Mouse (Mus musculus): ENCODE measurements around the gene Arhgef7.

Arhgef7 gene

DNA sequence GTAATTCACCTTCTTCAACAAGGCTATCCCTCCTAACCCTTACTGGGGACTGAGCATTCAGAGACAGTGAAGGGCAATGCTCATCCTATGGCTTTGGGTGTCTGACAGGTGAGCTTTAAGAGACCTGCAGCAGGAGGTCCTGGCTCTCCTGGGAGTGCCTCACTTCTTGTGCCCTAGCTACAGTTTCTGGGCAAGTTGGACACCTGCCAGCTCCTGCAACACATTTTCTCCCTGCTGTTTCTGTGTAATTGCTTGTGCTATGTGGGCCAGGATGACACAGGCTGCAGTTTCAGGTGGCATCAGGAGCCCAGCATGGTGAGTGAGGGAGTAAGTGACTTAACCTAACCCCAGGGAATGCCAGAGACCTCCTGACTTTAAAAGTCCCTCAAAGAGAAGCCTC lies 67.4 kb downstream of the Arhgef7 start:
- in situ Hi-C loops (cut with MboI, MseI), result no loop called here

DNA sequence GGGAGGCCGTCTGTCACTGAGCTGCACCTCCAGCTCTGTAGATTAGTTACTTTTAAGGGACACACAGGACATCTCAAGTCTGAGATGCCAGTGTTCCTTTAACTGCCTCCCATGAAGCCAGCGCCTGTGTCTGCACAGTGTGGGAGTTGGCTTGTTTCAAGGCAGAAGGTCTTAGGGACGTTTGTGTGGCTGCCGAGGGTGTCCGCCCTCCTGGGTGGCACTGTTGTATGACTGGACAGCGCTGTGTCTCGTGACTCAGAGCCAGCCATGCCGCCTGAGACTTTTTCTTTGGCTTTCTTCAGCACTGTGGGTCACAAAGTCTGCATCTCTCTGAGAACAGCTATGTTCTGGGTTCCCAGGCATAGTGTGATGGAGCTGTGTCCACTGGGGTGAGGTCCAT lies 69.6 kb downstream of the Arhgef7 start:
- in situ Hi-C loops (cut with MboI, MseI), result no loop called here

DNA sequence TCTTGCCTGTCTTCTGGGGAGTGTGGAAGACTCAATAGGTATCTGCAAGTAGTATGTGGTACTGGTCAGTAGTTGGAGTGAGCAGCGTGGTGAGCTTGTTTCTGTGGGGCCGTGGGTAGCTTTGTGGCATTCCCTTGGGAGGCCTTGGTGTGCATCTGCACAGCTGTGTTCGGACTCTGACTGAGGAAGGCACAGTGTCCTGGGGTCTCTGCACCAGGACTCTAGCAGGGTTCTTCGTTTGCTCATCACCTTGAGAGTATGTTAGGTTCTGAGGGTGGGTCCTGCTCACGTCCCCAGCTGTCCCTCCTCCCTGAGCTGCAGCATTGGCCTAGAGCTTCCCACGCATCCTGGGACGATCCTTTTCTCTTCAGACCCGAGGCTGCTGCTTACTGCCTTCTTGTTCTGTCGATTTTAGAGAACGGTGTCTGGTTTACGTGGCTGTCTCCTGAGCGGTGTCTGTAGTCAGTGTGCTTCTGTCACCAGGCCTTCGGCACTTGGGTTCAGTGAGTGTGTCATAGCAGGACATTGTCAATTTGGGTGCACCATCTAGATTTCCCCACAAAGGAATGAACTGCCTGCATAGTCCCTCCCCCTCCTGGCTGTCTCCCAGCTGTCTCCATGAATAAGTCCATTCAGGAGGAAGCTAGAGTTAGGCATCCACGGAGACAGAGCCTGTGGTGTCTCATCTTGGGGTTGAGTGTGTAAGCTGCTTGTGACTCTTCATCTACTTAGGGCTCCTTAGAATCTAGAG lies 70.4 kb downstream of the Arhgef7 start:
- in situ Hi-C loops (cut with MboI, MseI), result no loop called here

DNA sequence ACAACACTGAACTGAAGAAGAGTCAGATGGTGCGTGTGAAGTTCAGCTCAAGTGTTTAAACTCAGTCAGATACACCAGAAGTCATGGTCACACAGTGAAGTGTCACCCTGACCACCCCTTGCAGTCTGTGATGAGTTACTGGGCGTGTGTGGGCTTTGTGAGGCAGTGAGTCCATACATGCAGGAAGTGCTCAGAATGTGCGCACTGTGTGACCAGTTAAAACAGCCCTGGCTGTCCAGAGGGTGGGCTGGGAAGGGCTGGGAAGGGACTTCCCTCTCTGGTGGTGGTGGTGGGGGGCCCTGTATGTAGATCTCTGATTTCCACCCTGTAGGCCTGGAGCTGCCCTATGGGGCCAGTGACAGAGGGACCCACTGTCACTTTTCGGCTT lies 71.0 kb downstream of the Arhgef7 start:
- in situ Hi-C loops (cut with MboI, MseI), result no loop called here

DNA sequence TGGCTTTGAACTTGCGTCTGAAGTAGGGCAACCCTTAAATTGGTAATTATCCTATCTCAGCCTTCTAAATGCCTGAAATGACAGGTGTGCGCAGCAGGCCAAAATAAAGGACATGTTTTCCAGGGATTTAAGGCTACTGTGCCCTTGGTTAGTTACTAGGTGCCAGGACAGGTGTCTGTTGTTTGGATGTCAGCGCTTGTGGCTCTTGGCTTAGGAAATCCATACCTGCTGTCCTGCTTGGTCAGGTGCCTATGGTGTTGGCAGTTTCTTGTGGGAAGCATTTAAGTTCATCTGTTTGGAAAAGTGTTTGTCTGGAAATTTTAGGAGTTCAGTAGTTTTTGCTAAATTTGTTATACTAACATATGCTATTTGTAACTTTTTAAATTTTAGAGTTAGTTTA lies 71.6 kb downstream of the Arhgef7 start:
- in situ Hi-C loops (cut with MboI, MseI), result no loop called here

DNA sequence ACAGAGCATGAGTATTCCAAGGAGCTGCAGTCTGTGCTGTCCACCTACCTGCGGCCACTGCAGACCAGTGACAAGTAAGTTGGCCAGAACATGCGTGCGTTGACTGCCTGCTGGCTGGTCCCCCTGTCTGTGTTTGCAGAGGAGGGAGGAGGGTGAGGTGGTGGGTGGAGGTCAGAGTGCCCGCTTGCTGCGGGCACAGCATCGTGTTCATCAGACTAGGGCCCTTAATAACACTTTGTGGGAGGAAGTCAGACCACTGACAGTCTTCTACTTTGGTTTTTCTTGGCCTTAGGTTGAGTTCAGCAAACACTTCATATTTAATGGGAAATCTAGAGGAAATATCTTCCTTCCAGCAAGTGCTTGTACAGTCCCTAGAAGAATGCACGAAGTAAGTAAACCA lies 73.0 kb downstream of the Arhgef7 start:
- in situ Hi-C loops (cut with MboI, MseI), result no loop called here

DNA sequence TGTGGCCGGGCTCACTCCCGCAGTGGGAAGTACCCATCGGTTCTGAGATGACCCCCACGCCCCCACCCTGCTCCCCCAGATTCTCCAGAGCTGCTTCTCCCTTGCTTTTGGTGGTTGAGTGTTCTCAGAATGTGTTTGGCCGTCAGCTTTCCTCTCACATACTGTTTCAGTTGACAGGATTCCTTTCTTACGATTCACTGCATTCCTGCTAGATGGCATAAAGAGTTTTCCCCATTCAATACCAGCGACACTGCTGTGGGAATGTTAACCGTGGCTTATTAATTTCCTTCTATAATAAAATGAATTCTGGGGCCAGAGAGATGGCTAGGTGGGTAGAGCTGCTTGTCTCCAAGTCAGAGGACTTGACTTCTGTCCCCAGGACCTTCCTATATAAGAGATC lies 74.0 kb downstream of the Arhgef7 start:
- in situ Hi-C loops (cut with MboI, MseI), result no loop called here

DNA sequence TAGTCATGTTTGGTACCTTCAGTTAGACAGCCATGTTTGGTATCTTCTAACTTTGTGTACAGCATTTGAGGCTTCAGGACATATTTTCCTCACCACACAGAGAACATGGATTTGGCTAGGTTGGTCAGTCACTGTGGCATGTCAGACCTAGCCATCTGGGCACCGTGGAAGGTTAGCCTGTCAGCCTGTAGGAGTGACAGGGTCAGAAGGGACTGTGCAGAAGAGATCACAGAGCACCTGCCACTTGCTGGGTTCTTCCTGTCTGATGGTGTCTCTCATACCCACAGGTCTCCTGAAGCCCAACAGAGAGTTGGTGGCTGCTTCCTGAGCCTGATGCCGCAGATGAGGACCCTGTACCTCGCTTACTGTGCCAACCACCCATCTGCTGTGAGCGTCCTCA lies 77.4 kb downstream of the Arhgef7 start:
- in situ Hi-C loops (cut with MboI, MseI), result no loop called here

DNA sequence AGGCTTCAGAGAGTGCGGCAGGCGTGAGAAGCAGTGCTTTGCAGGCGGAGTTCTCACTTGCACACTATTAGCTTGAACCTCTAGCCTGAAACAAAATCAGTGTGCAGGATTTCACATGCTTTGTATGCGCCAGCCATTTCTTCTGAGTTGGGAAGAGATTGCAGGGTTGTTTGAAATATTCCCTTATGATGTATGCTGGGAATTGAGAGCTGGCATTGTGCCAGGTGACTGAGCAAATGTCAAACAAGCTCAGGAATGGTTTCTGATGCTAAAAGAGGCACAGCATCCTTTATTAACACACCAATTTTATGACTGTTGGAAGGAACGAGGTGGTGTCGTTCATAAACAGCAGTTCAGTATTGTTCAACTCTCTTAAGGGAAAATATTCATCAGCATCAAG lies 78.7 kb downstream of the Arhgef7 start:
- in situ Hi-C loops (cut with MboI, MseI), result no loop called here

DNA sequence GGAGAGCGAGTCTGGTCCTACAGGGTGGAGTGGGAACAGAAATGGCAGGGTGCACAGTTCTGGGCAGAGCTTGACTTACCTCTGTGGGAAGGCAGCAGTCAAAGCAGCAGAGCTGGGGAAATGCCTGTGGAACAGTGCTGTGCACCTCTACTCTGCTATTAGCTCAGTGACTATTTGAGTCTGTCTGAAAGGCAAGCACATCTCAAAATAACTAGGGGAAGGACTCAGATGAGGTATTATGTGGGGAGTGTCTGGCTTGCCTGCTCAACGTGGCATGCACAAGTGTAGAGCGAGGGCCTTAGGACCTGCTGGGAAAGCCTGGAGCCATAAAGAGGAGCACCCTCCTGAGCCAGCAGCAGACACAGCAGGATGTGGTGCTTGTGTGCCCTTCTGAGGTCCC lies 79.8 kb downstream of the Arhgef7 start:
- in situ Hi-C loops (cut with MboI, MseI), result no loop called here

DNA sequence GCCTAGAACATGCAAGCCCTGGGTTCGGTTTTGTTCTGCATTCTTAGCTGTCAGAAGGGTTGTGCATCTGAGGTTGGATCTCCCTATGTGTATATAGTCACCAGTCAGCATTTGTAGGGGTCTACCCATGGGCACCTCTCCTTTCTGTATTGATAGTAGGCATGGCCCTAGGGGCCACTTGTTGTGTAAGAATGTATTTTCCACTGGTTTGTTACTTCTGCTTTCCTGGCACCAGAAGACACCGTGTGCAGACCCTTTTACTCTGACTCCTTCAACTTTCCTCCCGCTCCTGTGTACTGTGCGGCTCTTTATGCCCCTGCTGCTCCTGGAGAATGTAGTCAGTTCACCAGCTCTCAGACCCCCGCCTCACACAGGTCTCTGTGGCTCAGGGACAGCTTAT lies 80.5 kb downstream of the Arhgef7 start:
- in situ Hi-C loops (cut with MboI, MseI), result no loop called here

DNA sequence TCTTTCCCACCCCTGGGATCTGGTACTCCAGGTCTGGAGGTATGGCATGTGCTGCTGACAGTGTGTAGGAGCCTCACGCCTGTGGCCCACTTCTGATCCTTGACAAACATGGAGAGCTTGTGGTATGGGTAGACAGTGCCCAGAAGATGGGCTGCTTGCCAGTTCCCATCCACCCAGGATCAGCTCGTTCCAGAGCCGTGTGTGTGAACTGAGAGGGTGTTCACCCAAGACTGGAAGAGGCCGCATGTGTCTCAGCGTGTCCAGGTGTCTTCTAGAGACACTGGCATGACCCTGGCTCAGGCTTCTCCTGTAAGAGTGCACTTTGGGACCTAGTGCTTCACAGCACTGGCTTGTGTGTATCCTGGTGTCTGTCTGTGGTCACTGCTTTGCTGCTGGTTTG lies 82.9 kb downstream of the Arhgef7 start:
- in situ Hi-C loops (cut with MboI, MseI), result loop anchor here (10.0 kb wide), 1 partner anchor 1036 kb away; no protein-coding TSS in a partner anchor

DNA sequence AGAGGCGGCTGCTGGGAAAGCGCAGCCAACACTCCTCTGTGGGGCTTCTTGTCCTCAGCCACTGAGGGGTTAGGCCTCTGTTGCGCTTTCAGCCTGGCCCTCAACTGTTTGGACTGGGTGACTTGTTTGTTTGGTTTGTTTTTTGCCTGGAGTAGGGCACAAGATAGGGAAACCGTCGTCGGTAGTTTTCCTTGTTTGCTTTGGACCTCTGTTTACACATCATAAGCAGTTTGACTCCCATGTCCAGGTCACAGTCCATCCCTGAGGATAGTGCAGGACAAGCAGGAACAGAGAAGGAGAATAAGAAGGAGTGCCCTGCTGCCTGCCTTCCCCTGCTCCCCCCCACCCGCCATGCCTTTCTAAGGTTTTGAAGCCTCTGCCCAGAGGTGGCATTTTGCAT lies 86.3 kb downstream of the Arhgef7 start:
- in situ Hi-C loops (cut with MboI, MseI), result loop anchor here (10.0 kb wide), 1 partner anchor 1039 kb away; no protein-coding TSS in a partner anchor

DNA sequence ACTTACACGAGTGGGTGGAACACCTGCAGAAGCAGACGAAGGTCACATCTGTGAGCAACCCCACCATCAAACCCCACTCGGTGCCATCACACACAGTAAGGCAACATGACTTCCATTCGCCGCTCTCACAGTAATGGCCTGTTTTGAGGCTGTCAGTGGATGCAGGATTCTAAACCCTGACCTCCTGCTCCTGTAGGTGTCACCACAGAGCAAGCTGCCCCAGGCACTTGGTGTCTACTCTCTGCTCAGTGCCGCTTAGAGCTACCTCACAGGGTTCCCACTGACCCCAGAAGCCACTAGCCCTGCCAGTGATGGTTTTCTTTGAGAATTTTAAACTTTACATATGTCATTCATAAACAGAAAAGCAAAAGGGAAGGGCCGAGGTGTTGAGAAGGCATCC lies 87.7 kb downstream of the Arhgef7 start:
- in situ Hi-C loops (cut with MboI, MseI), result loop anchor here (10.0 kb wide), 1 partner anchor 1040 kb away; no protein-coding TSS in a partner anchor

DNA sequence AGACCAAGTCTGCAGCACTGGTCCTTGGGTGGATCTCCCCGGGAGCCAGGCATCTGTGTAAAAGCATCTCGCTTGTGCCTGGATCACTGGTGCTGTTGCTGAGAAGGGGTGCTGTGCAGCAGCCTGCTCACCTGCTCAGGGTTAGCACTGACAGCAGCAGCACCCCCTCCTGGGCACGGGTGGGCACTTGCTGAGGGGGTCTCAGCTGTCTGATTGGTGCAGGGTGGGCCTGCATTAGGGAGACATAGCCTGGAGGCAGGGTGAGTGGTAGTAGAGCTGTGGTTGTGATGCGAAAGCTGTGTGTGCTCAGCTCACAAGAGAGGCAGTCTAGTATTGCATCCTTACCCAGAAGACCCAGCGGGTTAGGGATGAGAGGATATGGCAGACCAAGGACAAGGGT lies 92.6 kb downstream of the Arhgef7 start:
- in situ Hi-C loops (cut with MboI, MseI), result no loop called here

DNA sequence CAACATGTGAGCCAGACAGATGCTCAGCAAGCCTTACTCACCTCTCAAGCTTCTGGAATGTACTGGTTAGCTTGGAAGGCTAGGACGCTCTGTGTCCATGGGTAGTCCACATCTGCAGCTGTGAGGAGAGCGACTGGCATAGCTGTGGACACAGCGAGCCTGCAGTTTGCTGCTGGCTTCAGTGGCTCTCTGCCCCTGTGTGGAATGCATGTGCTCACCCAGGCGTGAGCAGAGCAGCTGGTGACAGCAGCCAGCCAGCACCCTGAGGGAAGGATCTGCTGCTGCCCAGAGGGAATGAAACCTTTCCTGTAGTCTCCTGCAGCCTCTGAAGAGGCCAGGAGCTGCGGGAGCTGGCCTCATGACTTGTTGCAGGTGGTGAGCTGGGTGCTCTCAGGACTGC lies 93.0 kb downstream of the Arhgef7 start:
- in situ Hi-C loops (cut with MboI, MseI), result no loop called here

DNA sequence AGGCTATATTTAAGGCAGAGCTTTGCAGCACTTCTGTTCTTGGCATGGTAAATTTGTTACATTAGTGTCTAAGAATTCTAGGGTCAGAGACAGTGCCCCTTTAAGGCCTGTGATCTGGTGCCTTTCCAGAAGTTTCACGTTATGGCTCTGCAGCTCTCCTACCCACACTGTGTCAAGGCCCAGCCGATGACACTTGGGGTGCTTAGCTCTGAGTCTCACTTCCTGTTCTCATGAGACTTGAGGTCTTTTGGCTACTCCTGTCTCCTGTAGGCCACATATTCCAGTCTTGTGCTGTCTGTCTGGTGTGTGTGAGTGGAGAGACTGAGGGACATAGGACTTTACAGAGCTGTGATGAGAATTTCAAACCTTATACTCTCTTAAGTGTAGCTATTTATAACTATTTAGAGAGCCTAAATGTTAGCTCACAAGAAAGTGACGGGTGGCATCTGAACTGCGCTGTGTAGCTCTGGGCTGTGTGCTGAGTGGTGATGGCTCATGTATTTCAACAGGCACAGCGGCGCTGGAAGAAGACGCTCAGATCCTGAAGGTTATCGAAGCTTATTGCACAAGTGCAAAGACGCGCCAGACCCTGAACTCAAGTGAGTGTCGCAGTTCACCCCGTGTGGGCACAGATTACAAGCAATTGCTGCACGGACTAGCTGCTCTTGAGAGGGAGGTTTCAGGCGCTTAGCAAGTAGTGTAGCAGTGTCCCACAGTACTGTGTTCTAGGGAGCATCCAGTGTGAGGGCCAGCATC lies 94.1 kb downstream of the Arhgef7 start:
- in situ Hi-C loops (cut with MboI, MseI), result no loop called here

DNA sequence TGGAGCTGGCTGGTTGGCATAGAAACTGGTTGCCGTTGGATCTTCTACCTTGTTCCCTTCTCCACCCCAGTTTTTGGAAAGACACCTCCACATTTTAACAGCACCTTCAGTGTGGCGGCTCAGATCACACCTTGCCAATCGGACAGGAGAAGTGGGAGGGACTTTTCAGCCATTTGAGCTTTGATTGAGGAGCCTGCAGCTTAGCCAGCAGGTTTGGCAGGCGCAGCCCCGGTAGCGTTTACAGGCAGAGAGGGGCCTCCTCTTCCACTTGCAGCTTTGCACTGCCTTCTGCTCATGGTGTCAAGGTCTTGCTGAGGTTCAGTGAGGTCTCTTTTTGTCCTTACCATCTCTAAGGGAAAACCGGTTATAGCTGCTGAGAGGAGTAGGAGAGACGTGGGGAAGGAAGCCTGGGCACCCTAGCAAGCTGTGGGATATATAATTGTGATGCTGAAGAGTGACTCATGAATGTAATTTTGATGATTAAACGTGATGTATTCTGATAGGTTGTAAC lies 95.1 kb downstream of the Arhgef7 start:
- in situ Hi-C loops (cut with MboI, MseI), result no loop called here

DNA sequence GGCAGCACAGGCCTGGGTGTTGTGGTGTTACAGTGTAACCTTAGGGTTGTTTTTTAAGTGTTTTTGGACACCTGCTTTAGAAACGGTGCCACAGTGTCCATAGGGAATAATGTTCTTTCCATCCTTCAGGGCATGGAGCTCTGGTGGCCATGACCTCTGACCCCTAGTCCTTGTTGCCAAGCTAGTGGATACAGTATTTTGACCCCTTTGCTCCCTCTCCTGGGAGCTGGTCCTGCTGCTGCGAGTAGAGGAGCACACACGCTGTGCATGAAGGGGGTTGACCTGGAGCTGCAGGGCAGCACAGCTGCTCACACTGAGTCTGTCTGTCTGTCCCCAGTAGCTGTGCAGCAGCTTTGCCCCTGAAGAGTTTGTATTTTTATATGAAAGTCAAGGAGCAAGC lies 98.2 kb downstream of the Arhgef7 start:
- in situ Hi-C loops (cut with MboI, MseI), result no loop called here

DNA sequence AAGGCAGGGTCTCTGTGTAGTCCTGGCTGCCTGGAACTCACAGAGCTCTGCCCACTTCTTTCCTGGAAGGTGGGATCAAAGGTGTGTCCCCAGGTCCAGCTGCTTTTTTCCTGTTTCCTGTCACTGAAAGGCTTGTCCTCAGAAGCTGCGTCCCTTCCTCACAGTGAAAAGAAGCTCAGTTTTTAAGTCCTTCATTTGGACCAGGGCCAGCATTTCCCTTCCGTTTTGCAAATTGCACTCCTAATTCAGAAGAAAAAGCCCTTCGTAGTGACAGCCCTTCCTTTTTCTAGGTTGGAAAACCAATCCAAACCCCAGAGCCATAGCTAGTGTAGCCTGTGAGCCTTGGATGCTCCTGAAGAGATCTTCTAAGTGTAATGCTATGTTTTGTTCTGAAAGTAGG lies 99.8 kb downstream of the Arhgef7 start:
- in situ Hi-C loops (cut with MboI, MseI), result no loop called here

DNA sequence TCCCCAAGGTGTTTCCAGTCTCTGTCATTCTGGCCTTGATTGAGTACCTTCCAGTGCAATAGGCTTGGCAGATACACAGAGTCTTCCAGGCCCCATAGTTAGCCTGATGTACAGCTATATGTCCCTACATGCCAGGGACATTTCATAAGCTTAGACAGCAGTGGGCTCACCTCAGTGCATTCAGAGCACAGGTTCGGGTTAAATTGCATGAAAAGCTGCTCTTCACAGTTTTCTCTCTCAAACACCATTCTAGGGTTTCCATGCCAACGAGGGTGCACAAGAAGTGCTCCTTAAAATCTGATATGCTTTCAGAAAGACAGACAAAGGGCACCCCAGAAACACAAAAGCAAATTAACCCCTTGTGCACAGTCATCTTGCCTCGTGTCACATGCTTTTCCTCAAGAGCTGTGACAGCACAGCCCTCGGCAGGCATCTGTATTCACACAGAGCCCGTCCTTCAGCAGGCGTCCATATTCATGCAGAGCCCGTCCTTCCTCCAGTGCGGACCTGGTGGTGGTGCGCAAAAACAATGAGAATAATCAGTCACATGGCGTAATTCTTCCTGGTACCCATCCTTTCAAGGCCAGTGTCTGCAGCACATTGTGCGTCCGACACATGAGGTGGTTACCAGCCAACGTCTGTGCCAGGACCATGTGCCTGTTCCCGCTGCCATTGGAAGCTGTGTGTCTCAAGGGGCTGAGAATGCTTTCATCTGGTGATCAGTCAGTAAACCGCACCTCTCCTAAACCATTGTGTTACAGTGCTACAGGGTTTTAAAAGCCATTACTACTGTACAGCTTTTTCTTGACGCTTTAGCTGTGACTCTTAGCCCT lies 102.9 kb downstream of the Arhgef7 start:
- in situ Hi-C loops (cut with MboI, MseI), result no loop called here

DNA sequence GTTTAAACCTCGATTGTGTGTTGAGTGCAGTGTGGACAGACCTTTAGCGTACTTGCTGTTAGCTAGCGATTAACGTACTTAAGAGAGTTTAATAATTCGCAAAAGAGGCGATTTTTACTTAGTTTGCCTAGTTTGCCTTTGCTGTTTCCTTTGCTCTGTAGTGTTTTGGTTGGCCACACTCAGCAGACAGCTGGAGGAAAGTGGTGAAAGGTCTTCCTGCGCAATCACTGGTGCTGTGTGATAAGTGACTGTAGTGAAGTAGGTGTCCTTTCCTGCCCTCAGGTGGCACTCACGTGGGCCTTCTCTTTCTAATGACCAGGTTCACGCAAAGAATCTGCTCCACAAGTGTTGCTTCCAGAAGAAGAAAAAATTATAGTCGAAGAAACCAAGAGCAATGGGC lies 103.7 kb downstream of the Arhgef7 start:
- in situ Hi-C loops (cut with MboI, MseI), result no loop called here

Data from T-helper 2 cell (primary cell).